Mouse (Mus musculus) erythroid progenitor cell, adult 5-6 weeks (primary cell): ENCODE measurements around the gene Klf15. TPM values are rescaled to one million over a fixed set of nuclear protein-coding genes. Genes with fewer than 3 reads are reported as not detected.

Source experiments
- ATAC-seq: replicated peaks from 2 replicates; pipeline ENCODE4 v1.8.0; 2016; ENCODE audit warnings: moderate number of reproducible peaks, mild to moderate bottlenecking, moderate TSS enrichment, inconsistent platforms; ENCODE audit not compliant: poor library complexity, low FRiP score, severe bottlenecking
- total RNA-seq, 2 experiments: library from RNA; stranded (forward) in 1 of 2; stranded (reverse) in 1 of 2; fragments of 150-400 nt in 1 of 2; fragments of 186-747, 209-891 nt in 1 of 2; gene quantifications; 2 replicates each; pipeline versions ENCODE4 v1.2.3 to v1.2.4; 2015 to 2017; ENCODE audit warnings: low replicate concordance in 2 of 2

Klf15 gene
- total RNA-seq (2015; ENCODE audit: low replicate concordance) = not detected in 2 replicates
- 0.08 and 0.39 TPM in 2 replicates for total RNA-seq (2017; ENCODE audit: low replicate concordance)

DNA sequence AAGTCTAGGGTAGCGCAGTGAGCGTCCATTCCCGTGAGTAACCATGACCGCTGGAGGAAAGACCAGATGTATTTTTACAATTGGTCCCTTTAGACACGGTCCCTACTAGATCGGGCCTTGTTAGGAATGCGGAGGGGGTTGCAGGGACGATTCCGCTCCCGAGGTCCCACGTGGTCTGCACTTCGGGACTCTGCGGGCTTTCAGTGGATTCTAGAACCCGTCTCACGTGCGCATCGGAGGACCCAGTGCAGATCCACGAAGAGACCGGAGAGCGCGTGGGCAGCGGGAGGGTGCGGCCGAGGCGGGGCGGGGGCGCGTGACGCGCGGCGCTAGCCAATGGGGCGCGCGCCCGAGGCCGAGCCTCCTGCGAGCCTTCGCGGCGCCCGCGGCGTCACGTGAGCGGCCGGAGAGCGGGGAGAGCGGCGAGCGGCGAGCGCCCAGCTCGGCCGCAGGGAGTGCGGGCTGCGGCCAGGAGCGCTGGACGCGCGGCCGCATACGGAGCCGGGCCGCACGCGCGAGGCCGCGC lies at the start of gene Klf15:
Klf15 (plus strand) TSS at position 396 of the 526 bp plus-strand sequence.
- no peak for ATAC-seq

DNA sequence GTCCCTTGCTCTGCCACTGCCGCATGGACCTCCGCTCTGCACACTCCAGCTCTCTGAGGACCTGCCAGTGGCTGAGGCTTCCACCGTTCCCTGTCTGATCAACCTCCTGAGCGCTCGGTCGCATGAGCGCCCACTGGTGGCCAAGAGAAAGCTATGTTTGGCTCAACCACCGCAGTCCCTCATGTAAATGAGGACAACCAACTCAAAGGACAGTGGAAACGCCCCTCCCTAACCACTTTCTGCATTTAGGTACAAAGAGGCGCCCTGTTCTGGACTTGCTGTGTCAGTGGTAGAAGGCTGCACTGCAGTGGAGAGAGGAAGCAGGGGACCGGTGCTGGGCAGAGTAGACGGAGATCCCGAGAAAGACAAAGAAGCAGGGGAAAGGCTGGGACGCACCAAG lies 39.8 kb upstream of the Klf15 start:
- 0 out of 2 replicates have a peak, but pooled peaks have one; percentile 55 for ATAC-seq

DNA sequence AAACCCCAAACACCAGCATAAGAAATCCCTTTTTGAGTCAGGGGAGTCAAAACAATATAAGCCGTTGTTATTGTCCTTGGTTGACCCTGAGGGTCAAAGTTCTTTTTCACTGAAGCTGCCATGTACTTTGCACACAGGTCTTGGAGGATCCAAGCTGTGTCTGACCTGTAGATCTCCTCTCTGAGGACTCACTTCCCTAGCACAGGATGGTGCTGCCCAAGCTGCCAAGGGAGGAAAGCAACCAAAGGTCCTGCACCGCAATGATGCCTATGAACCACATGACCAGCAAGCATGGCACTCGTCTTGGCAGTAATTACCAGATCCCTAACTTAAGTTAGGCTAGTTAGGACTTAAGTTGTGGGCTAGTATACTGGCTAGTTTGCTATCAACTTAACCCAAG lies 37.0 kb upstream of the Klf15 start:
- no peak for ATAC-seq

DNA sequence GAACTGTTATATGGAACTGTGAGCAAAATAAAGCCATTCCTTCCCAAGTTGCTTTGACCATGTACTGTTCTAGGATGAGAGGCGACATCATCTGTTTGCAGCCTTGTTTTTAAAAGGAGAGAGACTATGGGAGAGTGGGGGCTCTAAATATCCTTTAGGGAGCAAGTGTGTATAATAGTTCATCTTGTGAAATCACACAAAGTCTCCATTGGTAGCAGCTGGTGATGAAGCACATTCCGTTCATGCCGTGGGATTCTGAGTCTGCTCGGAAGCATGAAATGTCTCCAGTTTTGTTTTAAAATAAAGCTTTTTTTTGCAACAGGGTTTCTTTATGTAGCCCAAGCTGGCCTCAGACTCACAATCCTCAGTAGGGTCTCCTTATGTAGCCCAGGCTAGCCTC lies 36.4 kb upstream of the Klf15 start:
- ATAC-seq = no peak

DNA sequence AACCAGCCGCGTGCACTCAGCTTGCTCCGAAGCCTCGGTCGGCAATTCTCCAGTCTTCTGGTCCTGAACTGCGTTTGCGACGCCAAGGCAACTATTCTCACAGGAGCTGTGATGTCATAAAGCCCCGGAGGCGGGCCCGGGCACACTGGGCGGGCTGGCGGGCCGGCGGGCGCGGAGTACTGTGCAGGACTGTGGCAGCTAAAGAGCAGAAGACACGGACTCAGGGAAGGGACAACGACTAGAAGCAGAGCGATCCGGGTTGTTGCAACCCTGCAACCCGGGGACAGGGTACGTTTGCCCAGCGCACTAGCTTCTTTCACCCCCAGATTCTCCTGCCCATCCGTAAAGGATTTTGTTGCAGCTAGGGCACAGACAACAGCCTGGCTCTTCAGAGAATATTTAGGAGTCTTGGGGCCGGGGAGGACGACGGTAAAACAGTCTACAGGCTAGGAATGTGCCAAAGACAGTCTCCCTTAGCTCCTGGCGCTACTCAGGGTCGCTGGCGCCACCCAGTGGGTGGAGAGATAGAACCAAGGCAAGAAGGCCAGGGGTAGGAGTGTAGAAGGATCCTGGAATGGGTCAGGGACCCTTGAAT lies 33.9 kb upstream of the Klf15 start, which contains the start of gene Cfap100:
Cfap100 (minus strand) TSS at position 418 of the 595 bp plus-strand sequence.
- no peak for ATAC-seq

DNA sequence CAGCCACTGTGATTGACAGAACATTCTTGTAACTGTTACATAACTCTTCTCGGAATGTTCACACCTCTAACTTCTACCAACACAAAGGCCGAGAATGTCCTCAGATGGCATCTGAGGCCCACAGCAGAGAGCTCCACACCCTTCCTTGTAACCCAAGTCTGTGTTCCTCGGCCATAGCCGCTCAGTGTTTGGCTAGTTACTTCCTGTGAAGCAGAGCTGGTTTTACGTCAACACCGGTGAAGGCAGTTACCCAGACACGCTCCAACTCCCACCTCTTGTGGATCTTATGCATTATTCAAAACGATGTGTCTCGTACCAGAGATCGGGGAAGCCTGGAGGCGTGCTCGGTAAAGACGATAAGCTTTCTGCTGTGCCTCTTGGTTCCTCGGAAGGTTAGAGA lies 32.5 kb upstream of the Klf15 start:
- no peak for ATAC-seq

DNA sequence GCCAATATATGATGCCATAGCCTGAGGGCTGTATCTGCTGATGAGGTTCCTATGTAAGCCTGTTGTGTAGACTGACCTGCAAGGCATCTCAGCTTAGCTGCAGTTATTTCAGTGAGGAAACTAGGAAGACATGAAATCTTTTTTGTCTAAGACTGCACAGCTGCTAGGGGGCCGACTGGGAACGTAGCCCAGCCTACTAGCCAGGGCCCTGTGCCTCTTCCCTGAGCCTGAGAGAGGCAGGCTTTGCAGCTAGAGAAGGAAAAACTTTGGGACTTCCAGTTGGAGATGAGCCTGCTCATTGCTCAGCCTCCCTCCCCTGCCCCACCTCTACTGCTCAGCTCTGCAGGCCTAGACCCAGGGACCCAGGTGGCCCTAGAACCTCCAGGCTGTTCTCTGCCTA lies 30.9 kb upstream of the Klf15 start:
- ATAC-seq = no peak

DNA sequence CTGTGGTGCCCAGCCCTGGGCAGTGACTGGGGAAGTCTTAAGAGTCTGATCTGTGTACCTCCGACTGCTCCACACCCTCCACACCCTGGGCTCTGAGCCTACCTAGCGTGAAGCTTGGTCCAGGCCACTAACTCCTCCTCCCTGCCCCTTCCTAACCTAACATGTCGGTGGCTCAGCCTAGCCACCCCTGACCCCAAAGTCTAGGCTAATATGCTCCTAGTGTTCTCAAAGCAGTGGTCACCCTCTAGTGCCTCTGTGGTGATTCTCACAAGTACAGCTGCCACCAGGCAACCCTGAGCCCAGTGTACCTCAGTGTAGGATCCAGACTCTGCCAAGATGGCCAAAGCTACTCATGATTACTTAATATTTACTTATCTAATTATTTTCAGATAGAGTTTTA lies 27.7 kb upstream of the Klf15 start:
- no peak for ATAC-seq

DNA sequence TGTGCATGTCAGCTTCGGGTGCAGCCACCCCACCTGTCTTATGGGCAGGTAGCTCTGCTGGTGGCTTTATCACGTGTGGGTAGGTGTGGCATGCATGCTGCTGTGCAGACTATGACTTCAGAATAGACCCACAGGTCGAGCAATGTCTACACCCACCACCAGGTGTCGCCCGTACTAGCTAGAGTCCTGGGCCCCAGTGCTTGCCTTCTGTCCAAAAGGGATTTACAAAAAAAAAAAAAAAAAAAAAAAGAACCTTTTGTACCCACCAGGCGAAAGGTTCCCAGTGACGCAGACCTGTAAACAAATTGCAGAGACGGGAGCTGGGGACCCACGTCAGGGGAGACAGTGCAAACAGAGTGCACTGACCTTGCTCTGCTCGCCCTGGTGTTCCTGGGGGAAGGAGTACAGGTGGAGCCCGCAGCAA lies 27.2 kb upstream of the Klf15 start:
- ATAC-seq = 0 out of 2 replicates have a peak, but pooled peaks have one; percentile 49

DNA sequence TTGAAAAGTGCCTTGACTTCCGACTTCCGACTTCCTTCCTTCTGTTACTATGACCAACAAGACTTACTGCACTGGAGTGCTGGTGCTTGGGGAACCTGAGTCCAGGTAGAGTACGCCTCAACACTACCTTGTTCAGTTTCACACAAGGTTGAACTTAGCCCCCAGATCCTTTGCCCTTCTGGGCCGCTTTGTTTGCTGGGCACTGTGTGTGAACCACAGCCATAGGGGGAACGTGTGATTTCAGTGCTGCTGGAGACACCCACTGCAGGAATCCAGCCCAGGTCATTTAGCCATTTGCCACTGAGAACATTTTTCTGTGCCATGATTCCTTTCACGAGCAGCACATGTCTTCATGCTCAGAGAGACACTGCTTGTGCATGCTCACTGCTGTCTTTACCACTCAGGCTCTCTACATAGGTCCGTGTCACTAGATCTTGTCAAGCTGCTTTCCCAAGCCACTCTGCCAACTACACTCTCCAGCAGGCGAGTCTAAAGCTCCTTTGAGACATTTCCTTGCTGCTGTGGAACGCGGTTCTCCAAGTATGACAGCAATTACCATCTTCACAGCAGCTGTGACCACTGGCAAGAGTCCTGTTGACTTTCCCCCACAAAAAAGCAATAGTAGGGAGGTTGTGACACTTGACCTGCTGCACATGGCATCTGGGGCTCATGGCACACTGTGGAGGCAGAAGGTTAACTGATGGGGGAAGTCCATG lies 26.0 kb upstream of the Klf15 start:
- ATAC-seq = no peak

DNA sequence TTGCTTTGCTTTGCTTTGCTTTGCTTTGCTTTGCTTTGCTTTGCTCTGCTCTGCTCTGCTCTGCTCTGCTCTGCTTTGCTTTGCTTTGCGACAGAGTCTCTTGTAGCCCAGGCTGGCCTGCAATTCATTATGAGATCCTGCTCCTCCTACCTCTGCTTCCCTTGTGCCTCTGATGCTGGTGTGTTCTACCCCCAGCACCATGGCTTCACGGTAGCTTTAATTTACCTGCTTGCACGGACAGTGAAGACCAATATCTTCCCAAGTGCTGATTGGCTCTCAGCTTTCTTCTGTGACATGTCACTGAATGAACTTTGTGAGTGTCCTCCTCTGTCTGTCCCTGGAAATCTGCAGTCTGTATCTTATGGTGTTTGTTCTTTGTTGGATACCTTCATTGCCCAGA lies 25.3 kb upstream of the Klf15 start:
- ATAC-seq = no peak

DNA sequence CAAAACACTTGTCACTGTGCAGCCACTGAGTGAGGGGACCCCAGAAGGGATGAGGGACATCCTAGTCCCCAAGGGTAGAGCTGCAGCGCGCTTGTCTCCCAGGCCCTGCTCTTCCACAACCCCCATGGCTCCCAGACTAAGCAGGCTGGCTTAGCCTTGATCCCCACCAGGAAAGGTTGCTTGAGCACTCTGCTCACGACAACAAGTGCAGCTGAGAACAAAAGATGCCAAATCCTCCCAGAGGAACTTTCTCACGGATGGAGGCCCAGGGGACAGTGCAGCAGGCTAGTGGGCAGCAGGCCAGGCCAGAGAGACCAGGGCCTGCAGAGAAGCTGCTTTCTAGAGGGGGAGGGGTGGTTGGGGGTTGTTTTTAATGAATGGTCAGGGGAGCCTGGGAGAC lies 15.5 kb upstream of the Klf15 start:
- ATAC-seq = no peak

DNA sequence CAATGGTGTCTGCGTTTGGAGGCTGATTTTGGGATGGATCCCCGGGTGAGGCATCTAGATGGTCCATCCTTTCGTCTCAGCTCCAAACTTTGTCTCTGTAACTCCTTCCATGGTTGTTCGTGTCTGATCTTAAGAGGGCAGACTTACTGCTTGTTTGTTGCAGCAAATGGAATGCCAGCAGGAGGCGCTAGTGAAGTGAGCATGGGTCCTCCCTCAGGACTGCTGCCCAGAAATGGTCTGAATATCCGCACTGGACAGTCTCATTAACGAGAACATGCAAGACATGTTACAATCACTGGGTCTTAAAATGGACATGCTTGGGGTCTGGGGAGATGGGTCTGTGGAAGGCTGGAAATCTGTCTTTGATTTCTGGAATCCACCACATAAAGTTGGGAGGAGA lies 12.2 kb upstream of the Klf15 start:
- no peak for ATAC-seq

DNA sequence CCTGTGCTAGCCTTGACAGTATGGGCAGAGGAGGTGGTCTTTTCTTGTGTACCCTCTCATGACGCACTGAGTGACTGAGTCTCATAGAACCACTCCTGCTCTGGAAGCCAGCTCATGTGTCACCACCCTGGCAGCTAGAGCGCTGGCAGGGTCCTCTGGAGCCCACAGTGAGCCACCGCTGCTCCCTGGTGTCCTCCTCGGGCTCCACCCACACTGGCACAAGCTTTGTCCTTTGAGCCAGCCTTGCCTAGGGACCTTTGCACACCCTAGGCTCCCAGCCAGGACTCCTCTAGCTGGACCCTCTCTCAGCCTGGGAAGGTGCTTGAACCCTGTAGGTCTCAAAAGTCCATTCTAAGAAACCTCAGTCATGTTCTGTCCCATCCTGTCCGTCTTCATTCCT lies 11.7 kb upstream of the Klf15 start:
- no peak for ATAC-seq

DNA sequence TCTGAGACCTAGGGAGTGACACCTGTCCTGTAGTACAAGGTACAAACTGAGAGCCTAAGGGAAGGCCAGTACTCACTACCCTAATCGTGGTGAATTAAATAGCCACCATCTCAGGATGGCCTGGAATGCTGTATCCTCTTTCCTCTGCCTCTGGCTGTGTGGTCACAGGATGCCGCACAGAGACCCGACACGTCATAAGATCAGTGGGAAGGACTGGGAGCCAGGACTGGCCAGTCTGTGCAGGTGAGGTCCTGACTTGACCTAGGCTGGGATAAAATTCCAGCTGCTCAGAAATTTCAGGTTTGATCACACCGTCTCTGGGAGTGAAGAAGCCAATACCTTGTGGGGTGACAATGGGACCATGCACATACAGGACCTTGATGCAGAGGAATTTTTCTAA lies 10.9 kb upstream of the Klf15 start:
- no peak for ATAC-seq

DNA sequence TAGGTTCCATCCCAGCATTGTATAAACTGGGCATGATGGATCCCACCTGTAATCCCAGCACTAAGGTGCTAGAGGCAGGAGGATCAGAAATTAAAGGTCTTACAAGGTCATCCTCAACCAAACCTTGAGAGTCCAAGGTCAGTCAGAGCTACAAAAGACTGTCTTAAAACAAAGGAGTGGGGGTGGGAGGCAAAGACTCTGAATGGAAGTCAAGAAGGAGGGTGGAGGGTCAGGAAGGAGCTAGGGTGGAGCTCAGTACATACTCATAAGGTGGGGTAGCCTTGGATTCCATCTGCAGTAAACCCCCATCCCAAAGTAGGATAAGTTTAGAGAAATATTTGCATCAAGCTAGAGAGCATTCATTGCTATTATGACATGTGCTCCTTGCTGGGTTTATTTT lies 9.8 kb upstream of the Klf15 start:
- ATAC-seq = no peak

DNA sequence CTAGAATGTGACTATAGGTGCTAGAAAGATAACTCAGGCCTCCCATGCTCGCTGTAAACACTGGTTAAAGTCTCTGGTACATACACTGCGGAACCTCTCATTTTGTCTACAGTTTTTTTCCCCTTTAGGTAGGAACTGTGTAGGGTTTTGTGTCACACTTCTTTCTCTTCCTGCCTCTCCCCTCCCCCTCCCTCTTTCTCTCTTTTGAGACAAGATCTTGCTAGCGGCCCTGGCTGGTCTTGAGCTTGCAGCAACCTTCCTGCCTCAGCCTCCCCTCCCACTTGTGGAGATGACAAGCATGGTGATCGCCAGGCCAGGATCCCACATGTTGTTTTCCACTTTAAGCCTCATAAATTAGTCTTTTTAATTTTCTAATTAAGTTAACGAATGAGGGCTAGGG lies 8.6 kb upstream of the Klf15 start:
- no peak for ATAC-seq

DNA sequence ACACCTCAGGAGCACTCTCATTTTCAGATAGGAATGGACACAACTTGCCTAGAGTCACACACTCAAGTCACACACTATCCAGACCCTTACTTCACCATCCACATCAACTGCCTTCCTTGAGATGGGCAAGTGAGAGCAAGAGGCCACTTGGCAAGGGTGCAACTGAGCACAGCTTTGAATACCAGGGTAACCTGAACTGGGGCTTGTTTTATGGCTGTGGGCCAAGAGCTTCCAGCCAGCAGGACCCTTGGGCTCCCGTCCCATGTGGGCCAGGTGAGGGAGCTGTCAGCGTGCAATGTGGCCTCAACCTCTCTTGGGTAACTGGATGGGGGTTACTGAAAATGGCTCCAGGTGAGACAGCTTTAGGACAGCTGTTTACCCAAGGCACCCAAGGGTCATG lies 5.0 kb upstream of the Klf15 start:
- ATAC-seq = no peak

DNA sequence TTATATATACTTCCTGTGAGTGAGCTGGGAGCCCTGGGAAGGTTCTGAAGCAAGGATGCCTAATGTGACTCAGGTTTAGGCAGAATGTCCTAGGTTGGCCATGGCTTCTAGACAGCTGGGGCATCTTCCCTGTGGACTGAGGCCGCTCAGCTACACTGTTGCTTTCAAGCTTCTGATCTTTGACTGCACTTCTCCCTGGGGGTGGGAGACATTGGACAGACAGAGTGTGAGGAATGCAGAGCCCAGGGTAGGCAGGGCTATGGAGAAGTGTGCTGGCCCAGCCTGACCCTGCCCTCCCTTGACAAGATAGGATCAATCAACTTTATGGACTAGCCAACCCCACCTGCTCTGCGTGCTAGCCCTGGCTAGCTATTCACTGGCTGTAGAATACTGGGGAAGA lies 1.2 kb upstream of the Klf15 start:
- no peak for ATAC-seq

DNA sequence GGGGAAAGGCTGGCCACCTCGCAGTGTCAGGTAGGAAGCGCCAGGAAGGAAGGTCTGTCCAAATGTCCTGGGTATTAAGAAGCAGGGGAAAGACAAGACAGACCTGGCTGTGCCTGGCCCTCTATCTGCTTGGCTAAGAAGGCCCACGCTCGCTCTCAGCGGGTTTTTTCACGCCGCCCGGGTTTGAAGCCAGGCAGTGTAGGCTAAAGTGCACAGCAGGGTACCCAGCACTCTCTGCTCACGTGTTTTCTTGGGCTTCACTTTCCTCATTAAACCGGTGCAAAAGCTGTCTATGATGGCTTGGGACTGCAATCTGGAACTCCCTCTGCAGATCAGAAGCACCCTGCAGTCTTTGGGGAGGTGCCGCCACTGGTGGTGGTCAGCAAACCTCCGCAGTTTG lies 605 bp upstream of the Klf15 start:
- no peak for ATAC-seq

DNA sequence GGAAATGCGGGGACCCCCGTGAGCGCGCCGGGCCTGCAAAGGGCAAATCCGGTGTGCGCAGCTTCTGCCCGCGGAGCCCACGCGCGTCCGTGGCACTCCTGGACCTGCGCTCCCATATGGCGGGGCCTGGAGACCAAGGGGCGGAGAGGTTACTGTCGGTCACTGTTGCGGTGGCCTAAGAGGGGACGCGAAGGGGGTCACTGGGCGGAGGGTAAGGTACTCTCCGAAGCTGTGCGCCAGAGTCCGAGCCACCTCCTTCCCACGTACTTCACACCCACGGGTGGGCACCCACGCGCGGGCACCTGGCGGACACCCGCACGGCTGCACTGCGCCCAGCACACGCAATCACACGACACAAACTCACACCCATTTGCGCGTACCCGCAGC lies 458 bp downstream of the Klf15 start:
- ATAC-seq = no peak
